Mouse (Mus musculus): Measurements from ENCODE around the gene Rgs13.
"Not testable (repeated sequence)": the region's sequence is repeated elsewhere in the genome, so short reads cannot be mapped to it uniquely, and the experiment has no call there.

Gene Rgs13

GRCm38 (mm10) chr1:144152184-144152525, 25.0 kb downstream of the Rgs13 start:
- DNase-seq (ENCODE audit: low read depth, low spot score), result no peak

GRCm38 (mm10) chr1:144151401-144152183, 25.6 kb downstream of the Rgs13 start:
- DNase-seq (ENCODE audit: low read depth, low spot score), result no peak

- DNase-seq (ENCODE audit: low read depth, low spot score), result no peak
Measured at GRCm38 (mm10) chr1:144149997-144150396, 27.2 kb downstream of the Rgs13 start.

GRCm38 (mm10) chr1:144141398-144141797, 35.8 kb downstream of the Rgs13 start:
- DNase-seq (ENCODE audit: low read depth, low spot score), result not testable (repeated sequence)

- DNase-seq (ENCODE audit: low read depth, low spot score), result no peak
Measured at GRCm38 (mm10) chr1:144139847-144140246, 37.3 kb downstream of the Rgs13 start.

- DNase-seq (ENCODE audit: low read depth, low spot score), result no peak
Measured at GRCm38 (mm10) chr1:144127965-144128364, 49.2 kb downstream of the Rgs13 start.

- DNase-seq (ENCODE audit: low read depth, low spot score), result no peak
Measured at GRCm38 (mm10) chr1:144120042-144120441, 57.1 kb downstream of the Rgs13 start.

GRCm38 (mm10) chr1:144119456-144119855, 57.7 kb downstream of the Rgs13 start:
- DNase-seq (ENCODE audit: low read depth, low spot score), result no peak

GRCm38 (mm10) chr1:144115848-144116727, 61.1 kb downstream of the Rgs13 start:
- no peak for DNase-seq (ENCODE audit: low read depth, low spot score)

GRCm38 (mm10) chr1:144113438-144114074, 63.6 kb downstream of the Rgs13 start:
- no peak for DNase-seq (ENCODE audit: low read depth, low spot score)

- no peak for DNase-seq (ENCODE audit: low read depth, low spot score)
Measured at GRCm38 (mm10) chr1:144112946-144113345, 64.2 kb downstream of the Rgs13 start.

GRCm38 (mm10) chr1:144098587-144099258, 78.4 kb downstream of the Rgs13 start:
- DNase-seq (ENCODE audit: low read depth, low spot score), result no peak

GRCm38 (mm10) chr1:144090410-144090809, 86.8 kb downstream of the Rgs13 start:
- DNase-seq (ENCODE audit: low read depth, low spot score), result no peak
